Mouse (Mus musculus): ENCODE data around the gene Txndc11. TPM values are rescaled to one million over a fixed set of nuclear protein-coding genes. Genes with fewer than 3 reads are reported as not detected.
A peak's percentile ranks its signal among the peaks of the same experiment; 100 is the strongest.

Txndc11 gene
- polyA plus RNA-seq, 1 experiment: 28.6 TPM

- Histone ChIP-seq H3K27me3 (ENCODE audit: control insufficient read depth, insufficient read depth, low read length) (no peaks in the 10 kb centered on the region), H3K36me3 (ENCODE audit: control insufficient read depth, insufficient read depth, low read length) (peaks cover 9% of the 10 kb centered on the region), H3K4me1 (ENCODE audit: control insufficient read depth, insufficient read depth, insufficient read length) (peaks cover 4% of the 10 kb centered on the region), H3K27ac (ENCODE audit: insufficient read depth, low read length) (peak overlapping the region; percentile 92), H3K4me3 (ENCODE audit: extremely low read depth, insufficient read depth, insufficient read length) (peak overlapping the region; percentile 81)
- TF ChIP-seq CTCF (IDR thresholded peaks at IDR 0.05; ENCODE audit: extremely low read depth, insufficient read depth, insufficient read length, insufficient replicate concordance): no peak
- no peak for TF ChIP-seq POLR2A (IDR thresholded peaks at IDR 0.05; ENCODE audit: low read depth, low read length)
- DNase-seq (ENCODE audit: low read depth in 1 of 2, low spot score in 2 of 2): no peak
- WGBS: under 1% methylated on average over 34 of the region's 34 CpGs
These were observed 738 bp downstream of the Txndc11 start for GRCm38 (mm10) chr16:11133476-11134347.

- no peak for DNase-seq (ENCODE audit: low read depth in 1 of 2, low spot score in 2 of 2)
- 12% methylated on average over 2 of the region's 2 CpGs for WGBS
- peaks cover 11% of the 10 kb centered on the region for H3K36me3 ChIP-seq (ENCODE audit: control insufficient read depth, insufficient read depth, low read length)
- H3K4me1 ChIP-seq (ENCODE audit: control insufficient read depth, insufficient read depth, insufficient read length): peaks cover 5% of the 10 kb centered on the region
- no peak for TF ChIP-seq POLR2A (IDR thresholded peaks at IDR 0.05; ENCODE audit: low read depth, low read length)
- no peak for TF ChIP-seq CTCF (IDR thresholded peaks at IDR 0.05; ENCODE audit: extremely low read depth, insufficient read depth, insufficient read length, insufficient replicate concordance)
- H3K27me3 ChIP-seq (ENCODE audit: control insufficient read depth, insufficient read depth, low read length): no peaks in the 10 kb centered on the region
- H3K4me3 ChIP-seq (ENCODE audit: extremely low read depth, insufficient read depth, insufficient read length): no peak overlapping the region
- H3K27ac ChIP-seq (ENCODE audit: insufficient read depth, low read length): no peak overlapping the region
These were observed 1.6 kb downstream of the Txndc11 start for GRCm38 (mm10) chr16:11132839-11133238.

- no peaks in the 10 kb centered on the region for H3K27me3 ChIP-seq (ENCODE audit: control insufficient read depth, insufficient read depth, low read length)
- 91% methylated on average over 11 of the region's 11 CpGs for whole genome bisulfite sequencing
- peaks cover 12% of the 10 kb centered on the region for H3K36me3 ChIP-seq (ENCODE audit: control insufficient read depth, insufficient read depth, low read length)
- DNase-seq (ENCODE audit: low read depth in 1 of 2, low spot score in 2 of 2): no peak
- H3K27ac ChIP-seq (ENCODE audit: insufficient read depth, low read length): no peak overlapping the region
- peaks cover 5% of the 10 kb centered on the region for H3K4me1 ChIP-seq (ENCODE audit: control insufficient read depth, insufficient read depth, insufficient read length)
- H3K4me3 ChIP-seq (ENCODE audit: extremely low read depth, insufficient read depth, insufficient read length): no peak overlapping the region
- TF ChIP-seq POLR2A (IDR thresholded peaks at IDR 0.05; ENCODE audit: low read depth, low read length) (no peak), CTCF (IDR thresholded peaks at IDR 0.05; ENCODE audit: extremely low read depth, insufficient read depth, insufficient read length, insufficient replicate concordance) (no peak)
These were observed 6.1 kb downstream of the Txndc11 start for GRCm38 (mm10) chr16:11128301-11128700.

DNA sequence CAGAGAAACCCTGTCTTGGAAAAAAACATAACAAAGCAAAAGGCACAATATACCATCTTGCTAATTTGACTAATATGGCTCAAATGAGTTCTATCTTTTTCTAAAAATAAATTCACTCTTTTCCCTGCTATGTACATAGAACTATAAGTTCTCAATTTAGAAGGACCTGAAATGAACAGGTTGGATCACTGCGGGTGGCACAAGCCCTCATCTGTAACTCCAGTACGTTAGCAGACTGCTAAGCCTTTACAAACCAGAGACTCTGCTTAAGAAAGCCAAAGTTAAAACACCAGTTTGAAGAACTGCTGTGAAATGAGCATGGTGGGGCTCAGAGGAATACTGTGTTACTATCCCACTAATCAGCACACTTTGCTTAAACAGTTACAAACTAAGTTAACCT, 9.1 kb downstream of the Txndc11 start:
- TF ChIP-seq POLR2A (IDR thresholded peaks at IDR 0.05; ENCODE audit: low read depth, low read length) (no peak), CTCF (IDR thresholded peaks at IDR 0.05; ENCODE audit: extremely low read depth, insufficient read depth, insufficient read length, insufficient replicate concordance) (no peak)
- Histone ChIP-seq H3K36me3 (ENCODE audit: control insufficient read depth, insufficient read depth, low read length) (peaks cover 18% of the 10 kb centered on the region), H3K4me1 (ENCODE audit: control insufficient read depth, insufficient read depth, insufficient read length) (peaks cover 3% of the 10 kb centered on the region; the same call in 1 of the 2 replicates), H3K27me3 (ENCODE audit: control insufficient read depth, insufficient read depth, low read length) (no peaks in the 10 kb centered on the region), H3K4me3 (ENCODE audit: extremely low read depth, insufficient read depth, insufficient read length) (no peak overlapping the region), H3K27ac (ENCODE audit: insufficient read depth, low read length) (no peak overlapping the region)
- 95% methylated on average over 2 of the region's 2 CpGs for WGBS
- DNase-seq (ENCODE audit: low read depth in 1 of 2, low spot score in 2 of 2): no peak

- H3K36me3 ChIP-seq (ENCODE audit: control insufficient read depth, insufficient read depth, low read length): peaks cover 20% of the 10 kb centered on the region
- H3K4me3 ChIP-seq (ENCODE audit: extremely low read depth, insufficient read depth, insufficient read length): no peak overlapping the region
These were observed 10.3 kb downstream of the Txndc11 start for GRCm38 (mm10) chr16:11124110-11124509.

GRCm38 (mm10) chr16:11122625-11123024, 11.8 kb downstream of the Txndc11 start:
- Histone ChIP-seq H3K4me3 (ENCODE audit: extremely low read depth, insufficient read depth, insufficient read length) (no peak overlapping the region), H3K27me3 (ENCODE audit: control insufficient read depth, insufficient read depth, low read length) (no peaks in the 10 kb centered on the region), H3K4me1 (ENCODE audit: control insufficient read depth, insufficient read depth, insufficient read length) (no peaks in the 10 kb centered on the region), H3K27ac (ENCODE audit: insufficient read depth, low read length) (peak overlapping the region; percentile 38; the same call in 1 of the 2 replicates), H3K36me3 (ENCODE audit: control insufficient read depth, insufficient read depth, low read length) (peaks cover 16% of the 10 kb centered on the region)
- no peak for TF ChIP-seq CTCF (IDR thresholded peaks at IDR 0.05; ENCODE audit: extremely low read depth, insufficient read depth, insufficient read length, insufficient replicate concordance)
- TF ChIP-seq POLR2A (IDR thresholded peaks at IDR 0.05; ENCODE audit: low read depth, low read length): no peak
- no peak for DNase-seq (ENCODE audit: low read depth in 1 of 2, low spot score in 2 of 2)
- WGBS: 31% methylated on average over 2 of the region's 2 CpGs

More at GRCm38 (mm10) chr16:11124110-11124509, 10.3 kb downstream of the Txndc11 start:
- TF ChIP-seq POLR2A (IDR thresholded peaks at IDR 0.05; ENCODE audit: low read depth, low read length) (no peak), CTCF (IDR thresholded peaks at IDR 0.05; ENCODE audit: extremely low read depth, insufficient read depth, insufficient read length, insufficient replicate concordance) (no peak)
- DNase-seq (ENCODE audit: low read depth in 1 of 2, low spot score in 2 of 2): no peak
- 98% methylated on average over 1 of the region's 1 CpGs for WGBS
- Histone ChIP-seq H3K27ac (ENCODE audit: insufficient read depth, low read length) (no peak overlapping the region), H3K4me1 (ENCODE audit: control insufficient read depth, insufficient read depth, insufficient read length) (peaks cover 3% of the 10 kb centered on the region; the same call in 1 of the 2 replicates), H3K27me3 (ENCODE audit: control insufficient read depth, insufficient read depth, low read length) (no peaks in the 10 kb centered on the region)
